Mouse (Mus musculus) retina, postnatal 7 days (tissue): ENCODE measurements around the gene Rbl1.

Source experiments
- DNase-seq: peaks from one replicate; pipeline ENCODE4 v3.0.0-alpha.2; 2012; ENCODE audit warnings: low read depth, low spot score

The Rbl1 gene

DNA sequence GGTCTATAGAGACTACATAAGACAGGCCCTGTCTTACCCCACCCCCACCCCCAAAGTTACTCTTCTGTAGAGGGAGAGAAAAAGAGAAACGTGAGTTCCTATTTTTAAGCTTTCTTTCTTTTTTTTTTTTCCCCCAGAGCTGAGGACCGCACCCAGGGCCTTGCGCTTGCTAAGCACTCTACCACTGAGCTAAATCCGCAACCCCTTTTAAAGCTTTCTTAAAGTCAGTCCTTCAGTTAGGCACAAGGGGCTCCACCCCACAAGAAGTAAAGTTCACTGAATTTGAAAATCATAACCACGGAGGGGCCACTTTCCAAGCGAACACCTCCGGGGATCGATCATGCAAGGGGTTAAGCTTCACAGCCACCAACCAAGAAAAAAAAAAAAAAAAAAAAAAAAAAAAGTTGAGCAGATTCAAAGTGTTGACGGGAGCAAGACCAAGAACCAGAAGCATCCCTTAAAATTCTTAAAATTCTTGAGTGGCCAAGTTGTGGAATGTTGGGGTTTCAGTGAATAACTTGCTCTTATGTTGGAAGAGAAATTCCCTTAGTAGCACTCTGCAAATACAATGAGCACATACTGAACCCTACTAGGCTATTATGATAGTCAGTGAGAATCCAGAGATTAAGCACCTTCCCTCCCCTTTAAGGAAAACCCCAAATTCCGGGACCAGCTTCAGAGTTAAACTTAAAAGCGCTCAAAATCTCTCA, 70.4 kb downstream of the Rbl1 start:
- DNase-seq, result no peak

DNA sequence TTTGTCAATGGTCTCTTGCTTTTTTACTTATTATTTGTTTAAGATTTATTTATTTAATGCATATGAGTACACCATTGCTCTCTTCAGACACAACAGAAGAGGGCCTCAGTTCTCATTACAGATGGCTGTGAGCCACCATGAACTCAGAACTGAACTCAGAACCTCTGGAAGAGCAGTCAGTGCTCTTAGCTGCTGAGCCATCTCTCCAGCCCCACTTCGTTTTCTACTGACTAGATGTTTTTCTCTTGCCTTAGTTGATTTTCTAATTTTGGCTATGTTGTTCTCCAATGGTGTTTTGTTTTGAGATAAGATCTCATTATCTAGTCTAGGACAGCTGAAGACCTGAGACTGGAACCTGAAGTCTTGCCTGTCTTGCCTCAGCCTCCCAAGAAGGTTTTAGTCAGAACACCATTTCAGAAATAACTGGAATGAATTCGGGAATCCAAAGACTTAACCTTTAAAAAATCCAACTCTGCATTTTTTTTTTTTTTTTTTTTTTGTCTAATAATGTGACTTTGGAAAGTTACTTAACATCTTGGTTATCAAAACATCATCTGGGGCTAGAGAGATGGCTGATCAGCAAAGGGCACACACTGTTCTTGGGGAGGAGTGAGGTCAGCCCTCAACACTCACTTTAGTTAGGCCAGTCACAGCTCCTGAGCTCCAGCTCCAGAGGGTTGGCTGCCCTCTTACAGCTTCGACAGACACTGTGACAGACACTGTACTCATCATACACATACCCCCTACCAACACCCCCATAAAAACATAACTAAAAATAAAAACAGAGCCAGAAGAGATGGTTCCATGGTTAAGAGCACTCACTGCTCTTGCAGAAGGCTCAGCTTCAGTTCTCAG, 71.4 kb downstream of the Rbl1 start:
- DNase-seq, result no peak

- DNase-seq, result no peak
Observed at GRCm38 (mm10) chr2:157132086-157132485, 72.2 kb downstream of the Rbl1 start.

DNA sequence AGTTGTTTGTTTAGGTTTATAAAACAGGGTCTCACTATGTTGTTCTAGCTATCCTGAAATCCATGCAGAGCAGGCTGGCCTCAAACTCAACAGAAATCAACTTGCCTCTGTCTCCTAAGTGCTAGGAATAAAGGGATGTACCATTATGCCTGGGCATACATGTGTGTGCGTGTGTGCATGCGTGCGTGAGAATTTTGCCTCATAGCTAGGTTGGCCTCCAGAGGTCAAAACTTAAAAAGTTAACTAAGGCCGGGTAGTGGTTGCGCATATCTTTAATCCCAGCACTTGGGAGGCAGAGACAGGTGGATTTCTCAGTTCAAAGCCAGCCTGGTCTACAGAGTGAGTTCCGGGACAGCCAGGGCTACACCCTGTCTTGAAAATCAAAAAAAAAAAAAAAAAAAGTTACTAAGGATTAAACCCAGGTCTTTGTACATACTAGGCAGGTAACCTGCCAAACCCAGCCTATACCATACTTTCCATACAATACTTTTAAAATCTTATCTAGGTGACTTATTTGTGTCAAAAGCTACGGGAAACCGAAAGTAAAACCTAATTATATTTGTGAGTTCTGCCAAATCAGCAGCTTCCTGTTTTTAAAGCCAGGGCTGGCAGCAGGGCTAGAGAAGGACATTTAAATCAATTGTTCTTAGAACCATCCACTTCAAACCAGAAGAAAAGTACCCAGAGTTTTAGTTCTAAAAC, 73.4 kb downstream of the Rbl1 start:
- no peak for DNase-seq

DNA sequence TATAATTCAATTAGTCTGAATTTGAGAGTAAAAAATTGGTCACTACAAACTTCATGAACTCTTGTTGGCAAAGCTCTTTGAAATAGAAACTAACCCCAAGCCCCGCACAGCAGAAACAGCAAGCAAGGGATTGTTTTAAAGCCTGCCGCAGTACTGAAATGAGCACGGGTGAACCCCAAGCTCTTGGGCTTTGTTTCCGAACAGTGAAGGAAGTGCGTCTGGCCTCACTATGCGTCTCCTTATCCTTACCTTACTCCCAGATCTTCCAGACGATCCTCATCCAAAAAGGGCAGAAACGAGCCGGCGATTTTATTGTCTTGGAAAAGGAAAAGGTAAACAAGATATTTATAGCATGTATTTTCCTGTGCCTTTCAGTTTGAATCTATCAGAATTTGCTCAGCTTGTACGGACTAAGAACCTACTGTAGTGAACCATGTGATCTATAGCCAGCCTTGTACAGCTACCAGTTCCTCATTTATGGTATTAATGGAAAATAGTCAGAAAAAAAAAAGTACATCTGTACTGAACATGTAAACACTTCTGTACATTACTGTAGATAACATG, 74.7 kb downstream of the Rbl1 start:
- no peak for DNase-seq

DNA sequence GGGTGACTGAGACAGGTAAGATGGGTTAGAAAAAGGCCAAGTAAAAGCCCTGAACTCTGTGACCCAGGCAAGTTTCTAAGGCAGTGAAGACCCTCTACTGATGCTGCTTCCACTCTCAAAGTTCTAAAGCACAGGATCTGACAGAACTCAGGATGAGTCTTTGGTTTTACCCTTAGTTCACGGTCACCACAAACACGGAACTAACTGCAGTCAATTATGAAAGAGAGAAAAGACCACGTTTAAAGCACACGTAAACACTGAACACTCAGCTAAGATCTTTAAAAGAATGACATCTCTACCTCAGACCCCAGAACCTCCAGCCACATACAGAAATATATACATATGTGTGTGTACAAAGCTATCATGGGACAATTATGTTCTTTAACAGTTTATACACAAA, 75.2 kb downstream of the Rbl1 start:
- DNase-seq, result no peak

GRCm38 (mm10) chr2:157128072-157128471, 76.3 kb downstream of the Rbl1 start:
- no peak for DNase-seq

DNA sequence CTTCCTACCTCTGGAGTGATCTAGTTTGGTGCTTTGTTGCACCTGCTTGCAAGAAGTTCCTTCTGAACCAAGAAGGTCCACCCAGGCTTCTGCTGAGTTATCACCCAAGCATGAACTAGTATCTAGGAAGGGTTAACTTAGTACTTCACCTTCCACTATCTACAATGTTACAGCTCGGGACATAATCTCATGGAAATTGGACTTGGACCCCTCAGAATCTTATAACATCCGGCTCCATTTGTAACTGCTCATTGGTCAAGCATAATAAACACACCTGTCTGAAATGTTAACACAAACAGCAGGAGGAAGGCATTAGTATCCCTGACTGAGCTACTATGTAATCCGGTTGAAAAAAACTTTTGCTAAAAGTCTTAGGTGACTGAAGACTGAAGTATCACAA, 77.0 kb downstream of the Rbl1 start:
- DNase-seq, result no peak

DNA sequence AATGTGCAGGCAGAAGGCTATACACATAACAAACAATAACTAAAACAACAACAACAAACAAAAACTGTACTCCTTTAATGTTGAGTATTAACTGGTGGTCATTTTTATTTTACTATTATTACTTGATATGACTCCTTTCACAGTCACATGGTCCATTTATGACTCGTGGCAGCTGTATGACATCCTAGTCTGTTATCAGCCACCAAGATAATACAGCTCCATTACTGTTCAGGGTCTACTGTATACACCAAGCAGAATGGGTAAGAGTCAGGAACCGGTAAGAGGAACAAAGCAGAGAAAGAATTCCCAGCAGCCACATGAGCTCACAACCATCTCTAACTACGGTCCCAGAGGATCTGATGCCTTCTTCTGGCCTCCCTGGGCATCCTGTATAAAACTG, 79.1 kb downstream of the Rbl1 start:
- no peak for DNase-seq

GRCm38 (mm10) chr2:157121766-157122165, 82.6 kb downstream of the Rbl1 start:
- no peak for DNase-seq

- no peak for DNase-seq
Observed at GRCm38 (mm10) chr2:157119075-157119474, 85.3 kb downstream of the Rbl1 start.

DNA sequence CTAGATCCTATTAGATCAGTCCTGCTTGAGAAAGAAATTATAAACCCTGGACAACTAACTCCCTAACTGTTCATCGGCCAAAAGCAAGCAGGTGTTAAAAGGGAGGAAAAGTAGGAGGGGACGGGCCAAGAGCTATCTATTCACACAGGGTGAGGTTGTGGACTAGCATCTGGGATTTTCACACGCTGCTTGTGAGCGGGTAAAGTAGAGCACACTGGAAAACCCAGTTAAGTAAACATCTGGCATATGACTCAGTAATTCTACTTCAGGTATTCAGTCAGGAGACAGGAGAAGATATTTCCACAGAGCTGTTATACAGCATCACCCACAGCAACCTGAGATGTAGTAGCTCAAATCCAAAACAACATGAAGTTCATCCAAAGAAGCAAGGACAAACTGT, 85.8 kb downstream of the Rbl1 start:
- DNase-seq, result no peak

GRCm38 (mm10) chr2:157116964-157117363, 87.4 kb downstream of the Rbl1 start:
- DNase-seq, result no peak

GRCm38 (mm10) chr2:157108236-157108635, 96.1 kb downstream of the Rbl1 start:
- no peak for DNase-seq

GRCm38 (mm10) chr2:157104454-157104853, 99.9 kb downstream of the Rbl1 start:
- DNase-seq, result no peak

DNA sequence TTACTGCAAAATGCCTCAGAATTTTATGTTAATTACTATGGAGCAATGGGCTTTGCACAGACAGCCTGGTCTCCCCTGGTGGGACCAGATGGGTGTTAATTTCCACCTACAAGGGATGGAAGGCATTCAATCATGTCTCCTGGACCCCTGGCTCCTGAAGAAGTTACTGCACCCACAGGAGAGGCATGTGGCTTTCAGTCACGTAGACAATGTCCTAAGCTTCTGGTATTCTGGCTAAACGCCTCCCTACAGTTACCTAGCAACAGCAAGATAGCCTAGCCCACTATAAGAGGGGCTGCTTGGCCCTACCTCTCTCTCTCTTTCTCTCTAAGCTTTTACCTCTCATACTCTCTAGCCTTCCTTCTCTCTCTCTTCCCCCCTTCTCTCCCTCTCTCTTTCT, 102.1 kb downstream of the Rbl1 start:
- DNase-seq, result no peak

DNA sequence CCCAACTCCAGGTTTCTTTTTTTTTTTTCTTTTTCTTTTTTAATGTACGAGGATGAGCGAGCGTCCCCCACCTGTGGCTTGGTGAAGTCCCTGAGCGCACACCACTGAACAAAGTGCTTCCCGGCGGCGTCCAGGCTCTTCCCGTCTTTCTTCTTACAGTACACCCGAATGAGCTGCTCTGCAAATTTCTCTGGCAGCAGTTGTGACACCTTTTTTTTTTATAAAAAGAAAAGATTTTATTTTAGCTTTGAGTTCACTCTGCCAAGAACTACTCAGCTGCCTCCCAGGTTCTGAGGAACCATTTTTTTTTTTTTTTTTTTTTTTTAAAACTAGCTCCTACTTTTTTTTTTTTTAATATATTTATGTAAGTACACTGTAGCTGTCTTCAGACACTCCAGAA, 102.7 kb downstream of the Rbl1 start:
- DNase-seq, result no peak

- DNase-seq, result no peak
Observed at GRCm38 (mm10) chr2:157100319-157100605, 104.1 kb downstream of the Rbl1 start.

DNA sequence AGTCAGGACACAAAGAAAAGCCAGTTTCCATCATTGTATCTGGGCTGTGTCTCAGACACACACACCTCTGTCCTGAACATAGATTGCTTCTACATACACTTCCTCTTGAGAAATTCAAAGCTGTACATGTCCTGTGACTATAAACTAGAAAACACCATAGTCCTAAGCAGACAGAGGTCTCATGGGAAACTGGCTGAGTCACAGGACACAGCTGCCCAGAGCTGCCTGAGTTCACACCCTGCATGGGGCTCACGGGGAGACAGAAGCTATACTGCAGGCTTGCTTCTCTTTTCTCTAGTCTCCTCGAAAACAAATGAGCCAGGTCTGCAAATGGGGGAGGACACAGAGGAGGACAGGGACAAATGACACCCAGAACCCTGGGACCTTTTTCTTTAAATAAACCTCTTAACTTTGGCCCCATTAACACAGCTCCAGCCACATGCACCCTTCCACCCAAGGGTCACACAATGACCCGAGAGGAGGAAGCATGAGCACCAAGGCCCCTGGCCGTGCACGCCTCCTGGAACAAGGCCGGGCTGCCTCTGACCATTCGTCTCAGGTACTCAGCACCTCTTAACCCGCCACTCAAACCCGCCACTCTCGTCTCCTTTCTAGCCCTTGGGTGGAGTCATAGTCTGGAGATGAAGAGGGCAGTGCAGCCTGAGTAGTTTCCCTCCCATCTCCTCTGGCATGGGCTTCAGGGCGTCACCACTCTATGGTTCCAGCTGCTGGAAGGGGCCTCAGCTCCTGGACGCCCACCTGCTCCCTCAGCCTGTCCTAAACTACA, 104.6 kb downstream of the Rbl1 start:
- DNase-seq, result no peak
